Mouse (Mus musculus) bone marrow macrophage, adult 2 months (primary cell): ENCODE results near the gene Xpnpep1.

Experiments used
- CTCF ChIP-seq: IDR thresholded peaks from 2 replicates; pipeline ENCODE4 v1.5.1; 2012; ENCODE audit warnings: low read depth, mild to moderate bottlenecking, low read length, moderate library complexity
- POLR2A ChIP-seq: IDR thresholded peaks from 2 replicates; pipeline ENCODE4 v1.6.1; 2012; ENCODE audit warnings: mild to moderate bottlenecking, low read depth, low read length, borderline replicate concordance

DNA sequence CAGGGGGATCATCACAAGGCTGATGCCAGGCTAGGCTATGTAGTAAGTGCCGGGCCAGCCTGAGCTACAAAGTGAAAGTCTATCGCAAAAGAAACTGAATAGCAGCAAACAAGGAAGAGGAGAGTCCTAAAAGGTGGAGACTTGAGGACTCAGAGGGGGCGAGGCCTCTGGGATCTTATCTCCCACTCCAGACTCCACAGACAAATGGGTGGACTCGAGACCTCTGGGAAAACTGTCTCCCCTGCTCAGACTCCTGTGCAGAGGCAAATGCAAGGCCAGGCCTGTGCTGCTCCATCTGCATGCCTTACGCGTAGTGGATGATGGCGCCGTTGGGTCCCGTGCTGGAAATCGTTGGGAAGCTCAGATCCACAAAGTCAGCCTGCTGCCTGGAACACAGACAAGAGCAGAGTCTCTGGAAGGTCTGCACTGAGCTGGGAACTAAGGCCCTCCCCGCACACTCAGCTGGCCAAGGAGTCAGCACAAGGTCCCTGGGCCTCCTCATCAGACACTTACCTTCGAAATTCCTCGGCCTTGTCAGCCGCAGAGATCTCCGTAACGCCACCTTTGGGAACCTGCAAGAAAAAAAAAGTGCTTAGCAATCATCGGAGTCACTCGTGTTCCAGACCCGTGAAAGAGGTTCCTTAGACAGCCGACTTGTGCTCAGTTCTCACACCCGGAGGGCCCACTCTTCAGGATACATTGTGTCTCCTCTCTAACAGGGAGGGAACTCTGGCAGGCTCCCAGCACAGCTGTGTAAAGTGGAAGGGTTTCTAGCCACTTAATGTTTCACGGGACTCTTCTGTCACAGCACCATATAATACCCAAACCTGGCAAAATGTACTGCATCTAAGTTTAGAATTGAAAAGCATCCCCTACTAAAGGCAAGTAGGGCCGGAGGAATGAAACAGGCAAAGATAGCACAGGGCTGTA lies 37.6 kb downstream of the Xpnpep1 start:
- TF ChIP-seq CTCF (no peak), POLR2A (no peak)
